Mouse (Mus musculus): Measurements from ENCODE around the gene Pvr.
A peak's percentile ranks its signal among the peaks of the same experiment; 100 is the strongest.

DNA sequence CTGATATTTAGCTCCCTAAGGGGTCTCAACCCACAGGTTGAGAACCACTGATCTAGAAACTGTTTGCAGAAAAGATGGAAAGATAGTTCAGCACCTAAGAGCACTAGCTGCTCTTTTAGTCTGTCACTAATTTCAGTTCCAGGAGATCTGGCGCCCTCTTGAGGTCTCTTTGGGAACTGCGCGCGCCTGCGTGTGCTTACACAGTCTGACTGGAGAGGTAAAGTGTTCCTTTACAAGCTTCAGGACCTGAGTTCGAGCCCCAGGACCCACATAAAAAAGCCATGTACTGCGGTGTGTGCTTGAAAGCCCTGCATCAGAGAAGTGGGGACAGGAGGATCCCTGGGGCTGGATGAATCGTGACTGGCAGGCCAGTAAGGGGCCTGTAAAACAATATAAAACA is 31.1 kb downstream of the Pvr start:
- peak; percentile 46 for TF ChIP-seq CTCF (IDR thresholded peaks at IDR 0.05; ENCODE audit: extremely low read depth, insufficient read depth, low read length)
- no peak for TF ChIP-seq POLR2A (IDR thresholded peaks at IDR 0.05; ENCODE audit: extremely low read depth, insufficient read depth, low read length)
